Mouse (Mus musculus): Measurements from ENCODE around the gene Dnaja3. TPM values are rescaled to one million over a fixed set of nuclear protein-coding genes. Genes with fewer than 3 reads are reported as not detected.

The Dnaja3 gene
- polyA plus RNA-seq, 1 experiment from 2014 or later: 68.8 TPM

DNA sequence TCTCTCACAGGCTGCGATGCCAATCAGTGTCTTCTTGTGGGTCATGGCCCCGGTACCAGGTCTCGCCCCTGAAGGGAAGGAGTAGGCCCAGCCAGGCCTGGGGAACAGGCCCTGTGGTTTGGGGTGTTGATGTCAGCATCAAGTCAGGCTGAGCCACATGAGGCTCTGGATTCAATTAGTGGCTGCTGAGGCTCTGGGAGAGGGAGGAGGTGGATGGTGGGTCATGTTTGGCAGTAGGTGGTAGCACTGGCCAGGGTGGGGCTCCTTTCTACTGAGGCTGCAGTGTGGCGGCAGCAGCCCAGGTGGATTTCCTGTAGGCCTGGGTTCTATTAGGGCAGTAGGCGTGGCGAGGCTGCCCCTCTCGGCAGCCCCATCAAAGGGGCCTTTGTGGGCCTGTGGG lies 11.8 kb downstream of the Dnaja3 start:
- 72% methylated on average over 7 of the region's 7 CpGs for WGBS
- H3K36me3 ChIP-seq (ENCODE audit: control insufficient read depth, insufficient read depth, low read length): peaks cover 72% of the 10 kb centered on the region
- no peak overlapping the region for H3K4me2 ChIP-seq (replicated peaks; ENCODE audit: low read depth, low read length)
- no peak for ATAC-seq (ENCODE audit: low FRiP score, low TSS enrichment)
- H3K9me3 ChIP-seq (ENCODE audit: control insufficient read depth, low read length): no peaks in the 10 kb centered on the region
- H3K4me3 ChIP-seq (ENCODE audit: low read length): no peak overlapping the region
- no peaks in the 10 kb centered on the region for H3K27me3 ChIP-seq (ENCODE audit: control insufficient read depth, insufficient read depth, low read length)
- peaks cover 48% of the 10 kb centered on the region for H3K4me1 ChIP-seq (ENCODE audit: control insufficient read depth, insufficient read depth, low read length)
- peak overlapping the region; percentile 12; the same call in 1 of the 2 replicates for H3K9ac ChIP-seq (ENCODE audit: low read depth, low read length)
- H3K27ac ChIP-seq (ENCODE audit: low read depth, low read length): peak overlapping the region; percentile 24; the same call in 1 of the 2 replicates

DNA sequence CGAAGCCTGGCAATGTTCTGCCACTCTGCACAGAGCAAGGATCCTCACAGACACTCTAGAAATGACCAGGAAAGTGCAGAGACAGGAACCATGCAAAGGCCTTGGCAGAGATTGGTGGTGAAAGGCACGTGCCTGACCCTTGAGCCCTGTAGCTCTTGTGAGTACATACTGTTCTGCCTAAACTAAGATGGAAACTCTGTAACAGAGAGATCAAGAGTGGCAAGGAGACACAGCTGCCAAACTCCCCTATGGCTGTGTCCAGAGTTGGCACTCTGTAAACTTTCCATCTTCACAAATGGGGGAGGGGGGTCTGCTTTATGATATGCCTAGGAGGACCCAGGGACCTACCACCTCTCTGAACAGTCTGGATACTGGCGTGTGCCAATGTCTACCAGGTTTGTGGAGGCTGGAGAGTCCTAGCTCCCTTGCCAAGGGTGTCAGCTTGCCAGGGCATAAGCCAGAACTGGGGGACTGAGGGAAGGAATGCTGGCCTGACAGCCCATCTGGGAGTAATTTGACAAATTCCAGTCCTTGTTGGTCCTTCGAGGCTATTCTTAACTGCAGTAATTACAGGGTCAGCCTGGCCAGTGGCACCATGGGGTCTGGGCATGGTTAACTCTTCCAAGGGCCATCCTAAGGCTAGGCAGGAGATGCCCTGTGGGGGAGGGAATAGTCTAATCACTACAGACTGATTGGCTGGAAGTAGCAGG lies 13.1 kb downstream of the Dnaja3 start:
- H3K4me2 ChIP-seq (replicated peaks; ENCODE audit: low read depth, low read length): no peak overlapping the region
- ATAC-seq (ENCODE audit: low FRiP score, low TSS enrichment): no peak
- peaks cover 40% of the 10 kb centered on the region for H3K4me1 ChIP-seq (ENCODE audit: control insufficient read depth, insufficient read depth, low read length)
- H3K27me3 ChIP-seq (ENCODE audit: control insufficient read depth, insufficient read depth, low read length): no peaks in the 10 kb centered on the region
- H3K9ac ChIP-seq (ENCODE audit: low read depth, low read length): no peak overlapping the region
- no peak overlapping the region for H3K4me3 ChIP-seq (ENCODE audit: low read length)
- H3K9me3 ChIP-seq (ENCODE audit: control insufficient read depth, low read length): no peaks in the 10 kb centered on the region
- no peak overlapping the region for H3K27ac ChIP-seq (ENCODE audit: low read depth, low read length)
- 69% methylated on average over 4 of the region's 4 CpGs for WGBS
- peaks cover 67% of the 10 kb centered on the region for H3K36me3 ChIP-seq (ENCODE audit: control insufficient read depth, insufficient read depth, low read length)

- no peak overlapping the region for H3K4me3 ChIP-seq (ENCODE audit: low read length)
- H3K4me1 ChIP-seq (ENCODE audit: control insufficient read depth, insufficient read depth, low read length): peaks cover 40% of the 10 kb centered on the region
- no peak overlapping the region; the same call in 1 of the 2 replicates for H3K27ac ChIP-seq (ENCODE audit: low read depth, low read length)
- H3K4me2 ChIP-seq (replicated peaks; ENCODE audit: low read depth, low read length): no peak overlapping the region
- H3K36me3 ChIP-seq (ENCODE audit: control insufficient read depth, insufficient read depth, low read length): peaks cover 48% of the 10 kb centered on the region
- H3K9ac ChIP-seq (ENCODE audit: low read depth, low read length): 0 out of 2 replicates have a peak overlapping the region, but pooled peaks have one; percentile 7
- 73% methylated on average over 10 of the region's 10 CpGs for WGBS
- no peak for ATAC-seq (ENCODE audit: low FRiP score, low TSS enrichment)
- H3K27me3 ChIP-seq (ENCODE audit: control insufficient read depth, insufficient read depth, low read length): no peaks in the 10 kb centered on the region
- no peaks in the 10 kb centered on the region for H3K9me3 ChIP-seq (ENCODE audit: control insufficient read depth, low read length)
These were observed 14.9 kb downstream of the Dnaja3 start for GRCm38 (mm10) chr16:4654706-4655105.

DNA sequence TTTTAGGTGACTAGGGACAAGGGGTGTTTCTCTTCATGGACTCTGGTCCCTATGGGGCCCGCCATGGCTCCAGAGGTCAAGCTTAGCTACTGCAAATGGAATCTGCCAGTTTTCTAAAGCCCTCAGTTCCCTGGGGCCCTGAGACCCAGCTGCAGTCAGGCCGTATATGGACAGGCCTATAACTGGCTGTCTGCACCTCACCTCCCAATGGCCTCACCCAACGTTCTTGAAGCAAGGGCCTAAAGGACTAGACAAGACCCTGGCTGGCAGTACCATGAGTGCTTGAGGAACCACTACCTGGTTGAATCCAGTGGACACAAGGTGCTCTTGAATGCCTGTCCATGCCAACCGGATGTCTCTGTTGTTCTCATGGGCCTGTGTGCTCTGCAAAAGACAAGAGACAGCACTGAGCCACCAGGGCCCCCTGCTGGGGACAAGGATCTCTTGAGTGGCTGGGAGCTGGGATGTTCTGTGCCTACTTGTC lies 15.5 kb downstream of the Dnaja3 start:
- H3K27ac ChIP-seq (ENCODE audit: low read depth, low read length): peak overlapping the region; percentile 77; the same call in 1 of the 2 replicates
- no peaks in the 10 kb centered on the region for H3K9me3 ChIP-seq (ENCODE audit: control insufficient read depth, low read length)
- peaks cover 40% of the 10 kb centered on the region for H3K4me1 ChIP-seq (ENCODE audit: control insufficient read depth, insufficient read depth, low read length)
- 73% methylated on average over 4 of the region's 4 CpGs for WGBS
- no peak overlapping the region for H3K4me3 ChIP-seq (ENCODE audit: low read length)
- ATAC-seq (ENCODE audit: low FRiP score, low TSS enrichment): no peak
- H3K9ac ChIP-seq (ENCODE audit: low read depth, low read length): peak overlapping the region; percentile 34; the same call in 1 of the 2 replicates
- no peaks in the 10 kb centered on the region for H3K27me3 ChIP-seq (ENCODE audit: control insufficient read depth, insufficient read depth, low read length)
- H3K36me3 ChIP-seq (ENCODE audit: control insufficient read depth, insufficient read depth, low read length): peaks cover 42% of the 10 kb centered on the region
- H3K4me2 ChIP-seq (replicated peaks; ENCODE audit: low read depth, low read length): no peak overlapping the region

GRCm38 (mm10) chr16:4655764-4656570 lies 16.2 kb downstream of the Dnaja3 start:
- peak; percentile 7; the same call in 1 of the 2 replicates for ATAC-seq (ENCODE audit: low FRiP score, low TSS enrichment)
- H3K4me1 ChIP-seq (ENCODE audit: control insufficient read depth, insufficient read depth, low read length): peaks cover 40% of the 10 kb centered on the region
- H3K9me3 ChIP-seq (ENCODE audit: control insufficient read depth, low read length): no peaks in the 10 kb centered on the region

DNA sequence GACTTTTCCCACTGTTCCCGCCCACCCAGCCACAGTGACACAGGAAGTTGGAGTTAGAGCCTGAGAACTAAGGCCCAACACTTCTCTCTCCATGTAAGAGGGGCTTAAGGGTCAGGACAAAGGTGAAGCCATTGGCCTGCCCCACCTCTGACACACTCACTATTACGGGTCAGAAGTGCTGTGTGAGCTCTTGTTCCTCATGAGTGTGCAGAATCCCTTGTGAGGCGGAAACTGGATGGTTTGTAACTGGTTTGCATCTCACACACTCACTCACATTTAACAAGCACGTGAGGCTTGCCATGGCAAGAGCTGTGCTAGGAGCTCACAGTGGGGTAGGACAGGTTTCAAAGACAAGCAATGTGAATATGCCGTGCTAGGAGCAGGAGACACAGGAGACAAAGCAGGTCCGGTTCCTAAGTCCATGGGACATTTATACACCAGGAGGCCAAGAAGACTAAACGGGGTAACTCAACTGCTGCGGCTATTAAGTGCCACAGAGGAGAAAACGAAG lies 16.8 kb downstream of the Dnaja3 start:
- Histone ChIP-seq H3K27ac (ENCODE audit: low read depth, low read length) (peak overlapping the region; percentile 77; the same call in 1 of the 2 replicates), H3K27me3 (ENCODE audit: control insufficient read depth, insufficient read depth, low read length) (no peaks in the 10 kb centered on the region), H3K4me3 (ENCODE audit: low read length) (no peak overlapping the region), H3K36me3 (ENCODE audit: control insufficient read depth, insufficient read depth, low read length) (peaks cover 31% of the 10 kb centered on the region), H3K9ac (ENCODE audit: low read depth, low read length) (peak overlapping the region; percentile 23; the same call in 1 of the 2 replicates), H3K4me2 (replicated peaks; ENCODE audit: low read depth, low read length) (no peak overlapping the region), H3K4me1 (ENCODE audit: control insufficient read depth, insufficient read depth, low read length) (peaks cover 37% of the 10 kb centered on the region), H3K9me3 (ENCODE audit: control insufficient read depth, low read length) (no peaks in the 10 kb centered on the region)
- no peak for ATAC-seq (ENCODE audit: low FRiP score, low TSS enrichment)
- 59% methylated on average over 9 of the region's 9 CpGs for WGBS

More at GRCm38 (mm10) chr16:4655764-4656570, 16.2 kb downstream of the Dnaja3 start:
- H3K27ac ChIP-seq (ENCODE audit: low read depth, low read length): peak overlapping the region; percentile 77
- H3K9ac ChIP-seq (ENCODE audit: low read depth, low read length): peak overlapping the region; percentile 34; the same call in 1 of the 2 replicates
- no peak overlapping the region for H3K4me3 ChIP-seq (ENCODE audit: low read length)
- H3K36me3 ChIP-seq (ENCODE audit: control insufficient read depth, insufficient read depth, low read length): peaks cover 35% of the 10 kb centered on the region
- H3K4me2 ChIP-seq (replicated peaks; ENCODE audit: low read depth, low read length): no peak overlapping the region
- WGBS: 30% methylated on average over 11 of the region's 11 CpGs
- H3K27me3 ChIP-seq (ENCODE audit: control insufficient read depth, insufficient read depth, low read length): no peaks in the 10 kb centered on the region

- Histone ChIP-seq H3K4me1 (ENCODE audit: control insufficient read depth, insufficient read depth, low read length) (peaks cover 34% of the 10 kb centered on the region), H3K9ac (ENCODE audit: low read depth, low read length) (no peak overlapping the region; the same call in 1 of the 2 replicates), H3K27ac (ENCODE audit: low read depth, low read length) (peak overlapping the region; percentile 92), H3K36me3 (ENCODE audit: control insufficient read depth, insufficient read depth, low read length) (peaks cover 18% of the 10 kb centered on the region; the same call in 1 of the 2 replicates), H3K4me3 (ENCODE audit: low read length) (no peak overlapping the region), H3K27me3 (ENCODE audit: control insufficient read depth, insufficient read depth, low read length) (no peaks in the 10 kb centered on the region), H3K4me2 (replicated peaks; ENCODE audit: low read depth, low read length) (peak overlapping the region; percentile 15), H3K9me3 (ENCODE audit: control insufficient read depth, low read length) (no peaks in the 10 kb centered on the region)
- peak; percentile 75 for ATAC-seq (ENCODE audit: low FRiP score, low TSS enrichment)
- 3% methylated on average over 11 of the region's 11 CpGs for WGBS
These were observed 19.0 kb downstream of the Dnaja3 start for GRCm38 (mm10) chr16:4658781-4659245.

- WGBS: 14% methylated on average over 2 of the region's 2 CpGs
- H3K4me1 ChIP-seq (ENCODE audit: control insufficient read depth, insufficient read depth, low read length): peaks cover 34% of the 10 kb centered on the region
- ATAC-seq (ENCODE audit: low FRiP score, low TSS enrichment): no peak
- no peak overlapping the region for H3K4me3 ChIP-seq (ENCODE audit: low read length)
- peaks cover 14% of the 10 kb centered on the region; the same call in 1 of the 2 replicates for H3K36me3 ChIP-seq (ENCODE audit: control insufficient read depth, insufficient read depth, low read length)
- no peak overlapping the region for H3K4me2 ChIP-seq (replicated peaks; ENCODE audit: low read depth, low read length)
- H3K27ac ChIP-seq (ENCODE audit: low read depth, low read length): peak overlapping the region; percentile 92
- no peak overlapping the region for H3K9ac ChIP-seq (ENCODE audit: low read depth, low read length)
- no peaks in the 10 kb centered on the region for H3K9me3 ChIP-seq (ENCODE audit: control insufficient read depth, low read length)
- H3K27me3 ChIP-seq (ENCODE audit: control insufficient read depth, insufficient read depth, low read length): no peaks in the 10 kb centered on the region
These were observed 19.5 kb downstream of the Dnaja3 start for GRCm38 (mm10) chr16:4659326-4659725.

Data from kidney, embryonic 14.5 days (tissue).